Mouse (Mus musculus): ENCODE results near the gene Lrch3. TPM values are rescaled to one million over a fixed set of nuclear protein-coding genes. Genes with fewer than 3 reads are reported as not detected.
"Not testable (repeated sequence)": the region's sequence is repeated elsewhere in the genome, so short reads cannot be mapped to it uniquely, and the experiment has no call there.

Lrch3 gene
- polyA plus RNA-seq, 1 experiment from 2014 or later: 24.3 TPM

GRCm38 (mm10) chr16:33058656-33059055 is 144.8 kb downstream of the Lrch3 start:
- DNase-seq (ENCODE audit: low spot score); H3K27ac ChIP-seq (ENCODE audit: low read depth, low read length); H3K27me3 ChIP-seq (replicated peaks; ENCODE audit: control insufficient read depth, insufficient read depth, low read length); H3K4me2 ChIP-seq (ENCODE audit: low read length); H3K9ac ChIP-seq (ENCODE audit: low read length); H3K4me3 ChIP-seq (ENCODE audit: low read depth, low read length); H3K9me3 ChIP-seq (replicated peaks; ENCODE audit: control insufficient read depth, low read length); ATAC-seq: not testable (repeated sequence)
- 91% methylated on average over 9 of the region's 9 CpGs for WGBS
- peaks cover 14% of the 10 kb centered on the region for H3K4me1 ChIP-seq (ENCODE audit: control insufficient read depth, insufficient read depth, low read length)
- peaks cover 31% of the 10 kb centered on the region for H3K36me3 ChIP-seq (ENCODE audit: control insufficient read depth, insufficient read depth, low read length)

- no peak for ATAC-seq
- H3K36me3 ChIP-seq (ENCODE audit: control insufficient read depth, insufficient read depth, low read length): peaks cover 31% of the 10 kb centered on the region
- DNase-seq (ENCODE audit: low spot score): no peak
- H3K9ac ChIP-seq (ENCODE audit: low read length): no peak overlapping the region
- H3K9me3 ChIP-seq (replicated peaks; ENCODE audit: control insufficient read depth, low read length): no peaks in the 10 kb centered on the region
- H3K4me1 ChIP-seq (ENCODE audit: control insufficient read depth, insufficient read depth, low read length): peaks cover 18% of the 10 kb centered on the region
- no peak overlapping the region for H3K4me3 ChIP-seq (ENCODE audit: low read depth, low read length)
- H3K27me3 ChIP-seq (replicated peaks; ENCODE audit: control insufficient read depth, insufficient read depth, low read length): no peaks in the 10 kb centered on the region
- no peak overlapping the region for H3K27ac ChIP-seq (ENCODE audit: low read depth, low read length)
- WGBS: 93% methylated on average over 1 of the region's 1 CpGs
- no peak overlapping the region for H3K4me2 ChIP-seq (ENCODE audit: low read length)
These were observed 145.6 kb downstream of the Lrch3 start for GRCm38 (mm10) chr16:33059471-33059870.

- Histone ChIP-seq H3K4me2 (ENCODE audit: low read length) (no peak overlapping the region), H3K9ac (ENCODE audit: low read length) (no peak overlapping the region), H3K27me3 (replicated peaks; ENCODE audit: control insufficient read depth, insufficient read depth, low read length) (no peaks in the 10 kb centered on the region), H3K9me3 (replicated peaks; ENCODE audit: control insufficient read depth, low read length) (no peaks in the 10 kb centered on the region), H3K27ac (ENCODE audit: low read depth, low read length) (no peak overlapping the region), H3K36me3 (ENCODE audit: control insufficient read depth, insufficient read depth, low read length) (peaks cover 31% of the 10 kb centered on the region), H3K4me3 (ENCODE audit: low read depth, low read length) (no peak overlapping the region), H3K4me1 (ENCODE audit: control insufficient read depth, insufficient read depth, low read length) (peaks cover 15% of the 10 kb centered on the region)
- no peak for DNase-seq (ENCODE audit: low spot score)
- no peak for ATAC-seq
- WGBS: 79% methylated on average over 2 of the region's 2 CpGs
These were observed 147.0 kb downstream of the Lrch3 start for GRCm38 (mm10) chr16:33060926-33061325.

GRCm38 (mm10) chr16:33061400-33061799 is 147.5 kb downstream of the Lrch3 start:
- Histone ChIP-seq H3K4me3 (ENCODE audit: low read depth, low read length) (no peak overlapping the region), H3K9ac (ENCODE audit: low read length) (no peak overlapping the region), H3K27ac (ENCODE audit: low read depth, low read length) (no peak overlapping the region), H3K27me3 (replicated peaks; ENCODE audit: control insufficient read depth, insufficient read depth, low read length) (no peaks in the 10 kb centered on the region), H3K36me3 (ENCODE audit: control insufficient read depth, insufficient read depth, low read length) (peaks cover 33% of the 10 kb centered on the region), H3K4me2 (ENCODE audit: low read length) (no peak overlapping the region), H3K4me1 (ENCODE audit: control insufficient read depth, insufficient read depth, low read length) (peaks cover 15% of the 10 kb centered on the region), H3K9me3 (replicated peaks; ENCODE audit: control insufficient read depth, low read length) (no peaks in the 10 kb centered on the region)
- WGBS: 53% methylated on average over 11 of the region's 11 CpGs
- DNase-seq (ENCODE audit: low spot score) (no peak), ATAC-seq (no peak)

- H3K9ac ChIP-seq (ENCODE audit: low read length): peak within 1 kb of the TSS; percentile 80
- peak within 1 kb of the TSS; percentile 84 for H3K4me3 ChIP-seq (ENCODE audit: low read depth, low read length)
- no peaks in the 10 kb centered on the region for H3K27me3 ChIP-seq (replicated peaks; ENCODE audit: control insufficient read depth, insufficient read depth, low read length)
- H3K27ac ChIP-seq (ENCODE audit: low read depth, low read length): peak within 1 kb of the TSS; percentile 78
- H3K36me3 ChIP-seq (ENCODE audit: control insufficient read depth, insufficient read depth, low read length): peaks cover 36% of the 10 kb centered on the region
- peak within 1 kb of the TSS; percentile 81 for H3K4me2 ChIP-seq (ENCODE audit: low read length)
- ATAC-seq: peak; percentile 98
- H3K9me3 ChIP-seq (replicated peaks; ENCODE audit: control insufficient read depth, low read length): no peaks in the 10 kb centered on the region
- peak; percentile 94 for DNase-seq (ENCODE audit: low spot score)
- peaks cover 15% of the 10 kb centered on the region for H3K4me1 ChIP-seq (ENCODE audit: control insufficient read depth, insufficient read depth, low read length)
- under 1% methylated on average over 57 of the region's 64 CpGs for WGBS
These were observed 148.3 kb downstream of the Lrch3 start, which contains the start of gene Lmln for GRCm38 (mm10) chr16:33062024-33062681. Lmln (plus strand) TSS chr16:33062521.

GRCm38 (mm10) chr16:33062682-33063131 is 148.8 kb downstream of the Lrch3 start:
- no peak; the same call in 1 of the 2 replicates for ATAC-seq

GRCm38 (mm10) chr16:33063267-33063666 is 149.4 kb downstream of the Lrch3 start:
- H3K9ac ChIP-seq (ENCODE audit: low read length): peak overlapping the region; percentile 80
- peaks cover 31% of the 10 kb centered on the region for H3K36me3 ChIP-seq (ENCODE audit: control insufficient read depth, insufficient read depth, low read length)
- H3K9me3 ChIP-seq (replicated peaks; ENCODE audit: control insufficient read depth, low read length): no peaks in the 10 kb centered on the region
- peak overlapping the region; percentile 84 for H3K4me3 ChIP-seq (ENCODE audit: low read depth, low read length)
- no peaks in the 10 kb centered on the region for H3K27me3 ChIP-seq (replicated peaks; ENCODE audit: control insufficient read depth, insufficient read depth, low read length)
- no peak overlapping the region for H3K27ac ChIP-seq (ENCODE audit: low read depth, low read length)
- peak; percentile 57 for DNase-seq (ENCODE audit: low spot score)
- ATAC-seq: no peak
- WGBS: 8% methylated on average over 7 of the region's 7 CpGs
- peak overlapping the region; percentile 81 for H3K4me2 ChIP-seq (ENCODE audit: low read length)
- H3K4me1 ChIP-seq (ENCODE audit: control insufficient read depth, insufficient read depth, low read length): peaks cover 11% of the 10 kb centered on the region

More at GRCm38 (mm10) chr16:33062682-33063131, 148.8 kb downstream of the Lrch3 start:
- Histone ChIP-seq H3K9me3 (replicated peaks; ENCODE audit: control insufficient read depth, low read length) (no peaks in the 10 kb centered on the region), H3K4me3 (ENCODE audit: low read depth, low read length) (peak overlapping the region; percentile 84), H3K4me1 (ENCODE audit: control insufficient read depth, insufficient read depth, low read length) (peaks cover 15% of the 10 kb centered on the region), H3K27me3 (replicated peaks; ENCODE audit: control insufficient read depth, insufficient read depth, low read length) (no peaks in the 10 kb centered on the region), H3K4me2 (ENCODE audit: low read length) (peak overlapping the region; percentile 81), H3K9ac (ENCODE audit: low read length) (peak overlapping the region; percentile 80), H3K27ac (ENCODE audit: low read depth, low read length) (peak overlapping the region; percentile 78), H3K36me3 (ENCODE audit: control insufficient read depth, insufficient read depth, low read length) (peaks cover 36% of the 10 kb centered on the region)
- WGBS: 0% methylated on average over 23 of the region's 35 CpGs
- DNase-seq (ENCODE audit: low spot score): peak; percentile 81

- Histone ChIP-seq H3K27ac (ENCODE audit: low read depth, low read length) (no peak overlapping the region), H3K36me3 (ENCODE audit: control insufficient read depth, insufficient read depth, low read length) (peaks cover 19% of the 10 kb centered on the region), H3K9me3 (replicated peaks; ENCODE audit: control insufficient read depth, low read length) (no peaks in the 10 kb centered on the region), H3K4me3 (ENCODE audit: low read depth, low read length) (no peak overlapping the region), H3K4me2 (ENCODE audit: low read length) (no peak overlapping the region), H3K27me3 (replicated peaks; ENCODE audit: control insufficient read depth, insufficient read depth, low read length) (no peaks in the 10 kb centered on the region), H3K4me1 (ENCODE audit: control insufficient read depth, insufficient read depth, low read length) (peaks cover 11% of the 10 kb centered on the region), H3K9ac (ENCODE audit: low read length) (peak overlapping the region; percentile 25; the same call in 1 of the 2 replicates)
- ATAC-seq (no peak), DNase-seq (ENCODE audit: low spot score) (no peak)
- WGBS: 72% methylated on average over 9 of the region's 9 CpGs
These were observed 150.7 kb downstream of the Lrch3 start for GRCm38 (mm10) chr16:33064636-33065035.
